Mouse (Mus musculus) MEL (cell line): Measurements from ENCODE around the gene Stil. TPM values are rescaled to one million over a fixed set of nuclear protein-coding genes. Genes with fewer than 3 reads are reported as not detected.
A peak's percentile ranks its signal among the peaks of the same experiment; 100 is the strongest.

ENCODE experiments used
- DNase-seq: peaks from one replicate; pipeline ENCODE4 v3.0.0; 2011; ENCODE audit warnings: low read depth, low spot score
- H3K27ac ChIP-seq: 2 replicates; pipeline ENCODE4 v1.5.1; 2012; ENCODE audit warnings: low read depth, mild to moderate bottlenecking, control low read depth, low read length, moderate library complexity; ENCODE audit not compliant: control insufficient read depth
- H3K27me3 ChIP-seq, 2 experiments: fragments of 150-350 bp in 1 of 2; sonication (generic) in 1 of 2; 2 replicates each; pipeline ENCODE4 v1.6.1; 2012; ENCODE audit warnings: low read length in 2 of 2, mild to moderate bottlenecking in 2 of 2, improper control_type of control experiment in 1 of 2, moderate library complexity in 1 of 2; ENCODE audit not compliant: insufficient read depth in 2 of 2, control insufficient read depth in 1 of 2
- H3K36me3 ChIP-seq, 2 experiments: 2 replicates each; pipeline ENCODE4 v1.6.1; 2012 to 2014; ENCODE audit warnings: low read length in 2 of 2, improper control_type of control experiment in 1 of 2, inconsistent platforms in 1 of 2, mild to moderate bottlenecking in 1 of 2; ENCODE audit not compliant: insufficient read depth in 2 of 2, control insufficient read depth in 1 of 2
- H3K4me1 ChIP-seq, 2 experiments: fragments of 150-350 bp in 1 of 2; sonication (generic) in 1 of 2; 2 replicates each; pipeline ENCODE4 v1.6.1; 2012; ENCODE audit warnings: low read length in 2 of 2, improper control_type of control experiment in 1 of 2, mild to moderate bottlenecking in 1 of 2; ENCODE audit not compliant: insufficient read depth in 2 of 2, control insufficient read depth in 1 of 2
- H3K4me3 ChIP-seq, 2 experiments: fragments of 150-350 bp in 1 of 2; sonication (generic) in 1 of 2; 2 replicates each; pipeline ENCODE4 v1.5.1; 2012; ENCODE audit warnings: low read depth in 2 of 2, low read length in 2 of 2, mild to moderate bottlenecking in 2 of 2, moderate library complexity in 2 of 2, control low read depth in 1 of 2, improper control_type of control experiment in 1 of 2; ENCODE audit not compliant: control insufficient read depth in 1 of 2, insufficient read depth in 1 of 2
- H3K79me2 ChIP-seq: 2 replicates; pipeline ENCODE4 v1.6.1; 2012; ENCODE audit warnings: mild to moderate bottlenecking, low read length, moderate library complexity; ENCODE audit not compliant: control insufficient read depth, poor library complexity, insufficient read depth
- H3K9ac ChIP-seq: 2 replicates; pipeline ENCODE4 v1.6.1; 2012; ENCODE audit warnings: low read depth, mild to moderate bottlenecking, control low read depth, low read length, moderate library complexity; ENCODE audit not compliant: control insufficient read depth, poor library complexity, severe bottlenecking
- H3K9me3 ChIP-seq: fragments of 150-350 bp; sonication (generic); replicated peaks from 2 replicates; pipeline ENCODE4 v1.6.1; 2012; ENCODE audit warnings: mild to moderate bottlenecking, low read length, improper control_type of control experiment, moderate library complexity; ENCODE audit not compliant: insufficient read depth
- EP300 ChIP-seq, 2 experiments: IDR thresholded peaks; 2 replicates each; pipeline ENCODE4 v1.6.1; 2011; ENCODE audit warnings: improper control_type of control experiment in 2 of 2, low read length in 2 of 2, low read depth in 1 of 2, mild to moderate bottlenecking in 1 of 2
- ETS1 ChIP-seq: IDR thresholded peaks from 2 replicates; pipeline ENCODE4 v1.6.1; 2012; ENCODE audit warnings: low read depth, mild to moderate bottlenecking, inconsistent platforms, low read length, improper control_type of control experiment, moderate library complexity
- GATA1 ChIP-seq: IDR thresholded peaks from 2 replicates; pipeline ENCODE4 v1.6.1; 2011; ENCODE audit warnings: low read depth, low read length, improper control_type of control experiment
- HCFC1 ChIP-seq: IDR thresholded peaks from 2 replicates; pipeline ENCODE4 v1.6.1; 2012; ENCODE audit warnings: low read depth, mild to moderate bottlenecking, inconsistent platforms, low read length, improper control_type of control experiment, moderate library complexity
- JUND ChIP-seq: IDR thresholded peaks from 2 replicates; pipeline ENCODE4 v1.6.1; 2011; ENCODE audit warnings: low read depth, mild to moderate bottlenecking, improper control_type of control experiment, low read length
- KAT2A ChIP-seq: conservative IDR thresholded peaks from 2 replicates; pipeline ENCODE4 v1.6.1; 2012; ENCODE audit warnings: low read depth, low read length, improper control_type of control experiment, inconsistent platforms
- MAX ChIP-seq: IDR thresholded peaks from 2 replicates; pipeline ENCODE4 v1.6.1; 2011; ENCODE audit warnings: low read length, improper control_type of control experiment
- MAZ ChIP-seq: IDR thresholded peaks from 2 replicates; pipeline ENCODE4 v1.6.1; 2012; ENCODE audit warnings: low read depth, mild to moderate bottlenecking, inconsistent platforms, low read length, improper control_type of control experiment
- MYB ChIP-seq: IDR thresholded peaks from 2 replicates; pipeline ENCODE4 v1.6.1; 2011; ENCODE audit warnings: mild to moderate bottlenecking, low read depth, low read length, improper control_type of control experiment
- NELFE ChIP-seq: IDR thresholded peaks from 2 replicates; pipeline ENCODE4 v1.6.1; 2011; ENCODE audit warnings: low read depth, low read length, improper control_type of control experiment
- POLR2A ChIP-seq, 2 experiments: IDR thresholded peaks; 2 replicates each; pipeline ENCODE4 v1.6.1; 2011 to 2012; ENCODE audit warnings: low read length in 2 of 2, mild to moderate bottlenecking in 2 of 2, control low read depth in 1 of 2, improper control_type of control experiment in 1 of 2, low read depth in 1 of 2, moderate library complexity in 1 of 2; ENCODE audit not compliant: control insufficient read depth in 1 of 2, insufficient read depth in 1 of 2, poor library complexity in 1 of 2
- RAD21 ChIP-seq: IDR thresholded peaks from 2 replicates; pipeline ENCODE4 v1.6.1; 2011; ENCODE audit warnings: mild to moderate bottlenecking, low read depth, low read length, improper control_type of control experiment
- RCOR1 ChIP-seq: IDR thresholded peaks from 2 replicates; pipeline ENCODE4 v1.6.1; 2012; ENCODE audit warnings: low read depth, mild to moderate bottlenecking, inconsistent platforms, low read length, improper control_type of control experiment
- SIN3A ChIP-seq: IDR thresholded peaks from 2 replicates; pipeline ENCODE4 v1.6.1; 2012; ENCODE audit warnings: low read length, improper control_type of control experiment, inconsistent platforms
- TAL1 ChIP-seq: IDR thresholded peaks from 2 replicates; pipeline ENCODE4 v1.6.1; 2012; ENCODE audit warnings: mild to moderate bottlenecking, inconsistent platforms, low read length, moderate library complexity, mixed read lengths
- TCF12 ChIP-seq: IDR thresholded peaks from 2 replicates; pipeline ENCODE4 v1.6.1; 2014; ENCODE audit warnings: low read depth, mild to moderate bottlenecking, inconsistent platforms, low read length, improper control_type of control experiment, moderate library complexity
- USF1 ChIP-seq: IDR thresholded peaks from 2 replicates; pipeline ENCODE4 v1.6.1; 2014; ENCODE audit warnings: low read depth, mild to moderate bottlenecking, inconsistent platforms, low read length, improper control_type of control experiment, moderate library complexity
- ZNF384 ChIP-seq: IDR thresholded peaks from 2 replicates; pipeline ENCODE4 v1.6.1; 2012; ENCODE audit warnings: low read depth, mild to moderate bottlenecking, inconsistent platforms, low read length, improper control_type of control experiment
- polyA plus RNA-seq, 2 experiments: library from polyadenylated mRNA; stranded (reverse) in 1 of 2; unstranded in 1 of 2; fragments of >175 nt in 1 of 2; fragments of >200 nt in 1 of 2; gene quantifications; 2 replicates each; pipeline versions ENCODE4 v1.2.1 to v1.2.4; 2012; ENCODE audit warnings: low replicate concordance in 2 of 2, low read depth in 1 of 2; ENCODE audit not compliant: insufficient read length in 2 of 2, insufficient read depth in 1 of 2, missing spikeins in 1 of 2
- total RNA-seq: library from RNA; depleted of rRNA; stranded (reverse); fragments of 300-350 nt; gene quantifications from 2 replicates; pipeline ENCODE4 v1.2.3, GENCODE M21; 2012

Gene Stil
- total and polyA plus RNA-seq, 3 experiments: 5.0 to 9.1 TPM; not detected in 1

DNA sequence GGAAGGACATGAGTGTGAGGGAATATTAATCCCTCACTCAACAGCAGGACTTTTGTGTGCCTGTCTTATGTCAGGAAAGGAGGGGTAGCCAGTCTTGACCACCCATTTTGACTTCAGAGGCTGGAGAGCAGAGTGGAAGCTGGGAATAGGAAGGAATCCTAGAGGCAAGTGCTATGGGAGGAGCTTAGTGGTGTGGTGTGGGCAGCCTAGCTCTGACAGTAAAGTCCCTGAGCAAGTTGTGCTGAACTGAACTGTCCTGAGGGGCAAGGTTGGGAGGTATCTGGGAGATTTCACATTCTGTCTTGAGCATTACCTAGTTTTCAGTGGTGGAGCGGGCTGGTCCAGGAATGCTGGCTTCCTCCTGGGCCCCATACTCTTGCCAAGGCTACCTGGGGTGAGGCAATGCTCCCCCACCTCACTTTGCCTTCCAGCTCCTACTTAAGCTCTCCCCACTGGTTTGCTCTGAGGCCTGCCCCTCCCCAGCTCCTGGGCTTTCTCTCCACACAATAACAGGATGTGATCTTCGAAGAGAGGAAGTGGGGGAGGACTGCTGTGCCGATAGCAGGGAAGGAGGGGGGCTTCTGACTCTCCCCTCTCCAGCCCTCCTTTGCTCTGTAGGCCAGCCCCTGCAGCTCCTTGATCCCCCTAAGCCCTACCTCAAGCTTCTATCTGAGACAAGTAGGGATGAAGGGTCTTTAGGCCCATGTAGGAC lies 75.4 kb downstream of the Stil start:
- Histone ChIP-seq H3K9ac (peak overlapping the region; percentile 52), H3K9me3 (no peaks in the 10 kb centered on the region), H3K4me1 (peaks cover 20 to 25% of the 10 kb centered on the region in 2 experiments), H3K27ac (peak overlapping the region; percentile 81), H3K27me3 (no peaks in the 10 kb centered on the region), H3K79me2 (no peaks in the 10 kb centered on the region), H3K36me3 (peaks cover 0 to 19% of the 10 kb centered on the region in 2 experiments; a peak in 2 of 4 replicates), H3K4me3 (peak overlapping the region; percentile 8 to 15; a peak in 2 of 4 replicates)
- DNase-seq: peak; percentile 78
- TF ChIP-seq TCF12: peak; percentile 53
- 0 out of 2 replicates have a peak, but pooled peaks have one; percentile 44 for TF ChIP-seq TAL1
- TF ChIP-seq RCOR1: no peak; the same call in 1 of the 2 replicates
- peak; percentile 91; the same call in 1 of the 2 replicates for TF ChIP-seq MAZ
- peak; percentile 33; the same call in 1 of the 2 replicates for TF ChIP-seq HCFC1
- 0 out of 2 replicates have a peak, but pooled peaks have one; percentile 3 for TF ChIP-seq ETS1
- TF ChIP-seq ZNF384: no peak
- peak; percentile 66 to 68 for TF ChIP-seq EP300 (IDR thresholded peaks at IDR 0.05; ENCODE audit: low read depth in 1 of 2, low read length in 2 of 2)
- peak; percentile 52; the same call in 1 of the 2 replicates for TF ChIP-seq GATA1
- TF ChIP-seq USF1: no peak
- no peak for TF ChIP-seq MAX
- TF ChIP-seq SIN3A: peak; percentile 44
- peak; percentile 33; the same call in 1 of the 2 replicates for TF ChIP-seq NELFE
- TF ChIP-seq, all 39 proteins: peak for 9

DNA sequence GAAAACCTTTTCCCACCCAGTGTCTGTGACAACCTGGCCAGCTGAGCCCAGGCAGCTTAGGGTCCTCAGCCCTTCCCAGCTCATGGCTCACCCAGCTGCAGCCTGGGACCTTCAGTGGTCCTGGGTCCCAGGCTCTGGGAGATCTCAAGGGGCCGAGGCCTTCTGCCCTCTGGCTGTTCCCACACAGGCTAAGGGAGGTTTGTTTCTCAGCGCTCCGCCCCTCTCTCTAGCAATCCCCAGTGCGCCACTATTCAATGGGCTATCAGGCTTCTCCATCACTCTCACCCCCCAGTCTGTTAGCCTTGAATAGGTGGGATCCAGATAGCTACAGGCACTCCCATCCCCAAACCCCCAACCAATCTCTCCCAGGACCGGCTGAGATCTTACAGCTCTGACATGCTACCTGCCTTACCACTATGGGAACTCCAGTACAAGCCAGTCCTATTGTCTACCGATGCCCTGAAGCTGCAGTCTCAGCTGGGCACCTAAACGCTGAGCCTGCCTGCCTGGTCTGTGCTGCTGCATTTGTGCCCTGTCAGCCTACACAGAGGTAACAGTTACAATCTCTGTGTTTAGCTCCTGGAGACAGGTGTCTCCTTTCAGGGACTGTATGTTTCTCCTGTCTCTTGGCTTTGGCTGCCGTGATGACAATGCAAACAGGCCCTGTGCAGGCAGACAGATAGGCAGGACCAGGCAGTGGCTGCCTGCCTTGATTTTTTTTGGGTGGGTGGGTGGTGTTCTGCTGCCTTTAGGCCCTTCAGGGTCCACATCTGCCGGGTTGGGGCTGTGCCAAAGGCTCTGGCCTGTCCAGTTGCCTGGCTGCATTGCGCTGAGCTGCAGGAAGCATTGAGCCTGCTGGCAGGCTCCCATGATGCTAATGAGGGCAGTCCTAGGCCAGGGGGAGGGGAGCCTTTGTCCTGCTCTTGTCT lies 79.2 kb downstream of the Stil start:
- no peaks in the 10 kb centered on the region for H3K79me2 ChIP-seq
- H3K27ac ChIP-seq: no peak overlapping the region
- no peak overlapping the region for H3K9ac ChIP-seq
- H3K9me3 ChIP-seq: no peaks in the 10 kb centered on the region
- H3K4me1 ChIP-seq: peaks cover 20 to 30% of the 10 kb centered on the region in 2 experiments
- H3K36me3 ChIP-seq: peaks cover 0 to 23% of the 10 kb centered on the region in 2 experiments; a peak in 2 of 4 replicates
- no peak overlapping the region for H3K4me3 ChIP-seq
- no peak for DNase-seq
- H3K27me3 ChIP-seq: no peaks in the 10 kb centered on the region
- no peak for TF ChIP-seq JUND
- TF ChIP-seq TAL1: no peak
- TF ChIP-seq KAT2A: no peak
- no peak for TF ChIP-seq RAD21
- TF ChIP-seq POLR2A (IDR thresholded peaks at IDR 0.05; ENCODE audit: control insufficient read depth in 1 of 2, insufficient read depth in 1 of 2, low read depth in 1 of 2, low read length in 2 of 2, poor library complexity in 1 of 2): no peak
- TF ChIP-seq MYB: no peak
- TF ChIP-seq, all 39 proteins: peak for 0
